Mouse (Mus musculus) hindbrain, embryonic 12.5 days (tissue): Measurements from ENCODE around the gene Ipo13. TPM values are rescaled to one million over a fixed set of nuclear protein-coding genes. Genes with fewer than 3 reads are reported as not detected.

Experiments
- ATAC-seq: fragments of 200-750 bp; cut with Nextera tagmentation; 2 replicates; pipeline ENCODE4 v1.8.0; 2017; ENCODE audit warnings: moderate TSS enrichment; ENCODE audit not compliant: low FRiP score
- H3K27ac ChIP-seq: fragments of 300-500 bp; sonication (generic); 2 replicates; pipeline ENCODE4 v1.5.1; 2016; ENCODE audit warnings: mild to moderate bottlenecking
- H3K27me3 ChIP-seq: fragments of 300-500 bp; sonication (generic); 2 replicates; pipeline ENCODE4 v1.6.1; 2016; ENCODE audit warnings: mild to moderate bottlenecking
- H3K36me3 ChIP-seq: fragments of 300-500 bp; sonication (generic); 2 replicates; pipeline ENCODE4 v1.6.1; 2016; ENCODE audit warnings: mild to moderate bottlenecking
- H3K4me1 ChIP-seq: fragments of 300-500 bp; sonication (generic); 2 replicates; pipeline ENCODE4 v1.6.1; 2016
- H3K4me2 ChIP-seq: fragments of 300-500 bp; sonication (generic); replicated peaks from 2 replicates; pipeline ENCODE4 v1.6.1; 2016; ENCODE audit warnings: mild to moderate bottlenecking
- H3K4me3 ChIP-seq: fragments of 300-500 bp; sonication (generic); 2 replicates; pipeline ENCODE4 v1.5.1; 2016; ENCODE audit warnings: mild to moderate bottlenecking
- H3K9ac ChIP-seq: fragments of 300-500 bp; sonication (generic); 2 replicates; pipeline ENCODE4 v1.6.1; 2016; ENCODE audit warnings: mild to moderate bottlenecking, moderate library complexity
- H3K9me3 ChIP-seq: fragments of 300-500 bp; sonication (generic); replicated peaks from 2 replicates; pipeline ENCODE4 v1.6.1; 2016; ENCODE audit warnings: mild to moderate bottlenecking
- WGBS: fragments of 180-500 bp; shearing (Covaris S2); methylation state at CpG from one replicate; pipeline ENCODE4 v1.1.7; 2016; 5-methylcytosine and 5-hydroxymethylcytosine counted together
- polyA plus RNA-seq: library from polyadenylated mRNA; unstranded; fragments of >200 nt; fragmentation: Nextera tagmentation; extraction: Ambion mirVana; gene quantifications from 2 replicates; pipeline ENCODE4 v1.2.1, GENCODE M21; 2016

Gene Ipo13
- polyA plus RNA-seq, 1 experiment from 2014 or later, result 65.5 TPM

GRCm38 (mm10) chr4:117912685-117913273 is 2.0 kb downstream of the Ipo13 start:
- Histone ChIP-seq H3K4me1 (peaks cover 67% of the 10 kb centered on the region), H3K36me3 (peaks cover 20% of the 10 kb centered on the region), H3K4me2 (peak overlapping the region; percentile 98), H3K4me3 (peak overlapping the region; percentile 80), H3K9ac (peak overlapping the region; percentile 89), H3K9me3 (no peaks in the 10 kb centered on the region), H3K27ac (peak overlapping the region; percentile 40; the same call in 1 of the 2 replicates), H3K27me3 (no peaks in the 10 kb centered on the region)
- no peak for ATAC-seq
- 60% methylated on average over 7 of the region's 7 CpGs for WGBS

GRCm38 (mm10) chr4:117912131-117912561 is 2.7 kb downstream of the Ipo13 start:
- H3K4me3 ChIP-seq, result no peak overlapping the region

DNA sequence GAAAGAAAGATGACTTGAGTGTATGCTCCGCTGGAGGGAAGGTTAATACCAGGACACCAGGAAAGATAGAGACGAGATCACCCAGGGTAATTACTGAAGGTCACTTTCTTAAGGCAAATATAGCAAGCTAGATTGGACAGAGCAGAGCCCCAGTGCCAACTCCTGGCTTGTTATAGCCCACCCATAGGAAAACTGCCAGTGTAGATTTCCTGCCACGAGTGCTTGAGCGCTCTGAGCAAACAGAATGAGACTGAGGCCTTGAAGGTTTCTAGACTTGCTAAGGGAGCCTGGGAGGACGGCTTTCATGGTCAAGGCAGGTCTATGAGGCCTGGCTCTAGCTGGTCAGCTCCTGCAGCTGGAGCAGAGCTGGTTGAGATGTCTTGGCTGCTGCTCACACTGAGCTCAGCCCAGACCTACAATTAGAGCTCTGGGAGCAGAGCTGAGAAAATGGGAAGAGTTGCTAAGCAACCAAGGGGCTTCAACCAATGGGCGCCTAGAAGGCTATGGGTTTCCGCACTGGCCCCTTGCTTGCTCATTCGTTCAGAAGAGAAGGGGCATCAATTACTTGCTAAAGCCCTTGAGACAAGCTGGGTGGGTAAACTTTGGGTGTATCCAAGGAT is 5.9 kb downstream of the Ipo13 start:
- peak overlapping the region; percentile 23 for H3K9ac ChIP-seq
- H3K4me2 ChIP-seq, result peak overlapping the region; percentile 47
- 57% methylated on average over 8 of the region's 8 CpGs for WGBS
- peak; percentile 82 for ATAC-seq
- no peaks in the 10 kb centered on the region for H3K27me3 ChIP-seq
- H3K27ac ChIP-seq, result peak overlapping the region; percentile 85
- H3K9me3 ChIP-seq, result no peaks in the 10 kb centered on the region
- peak overlapping the region; percentile 5; the same call in 1 of the 2 replicates for H3K4me3 ChIP-seq
- H3K4me1 ChIP-seq, result peaks cover 60% of the 10 kb centered on the region
- H3K36me3 ChIP-seq, result peaks cover 47% of the 10 kb centered on the region

More at GRCm38 (mm10) chr4:117912131-117912561, 2.7 kb downstream of the Ipo13 start:
- 94% methylated on average over 13 of the region's 13 CpGs for whole genome bisulfite sequencing
- Histone ChIP-seq H3K9ac (no peak overlapping the region), H3K27me3 (no peaks in the 10 kb centered on the region), H3K36me3 (peaks cover 20% of the 10 kb centered on the region), H3K27ac (no peak overlapping the region), H3K4me2 (peak overlapping the region; percentile 98; the same call in 1 of the 2 replicates), H3K9me3 (no peaks in the 10 kb centered on the region), H3K4me1 (peaks cover 71% of the 10 kb centered on the region)
- ATAC-seq, result no peak

DNA sequence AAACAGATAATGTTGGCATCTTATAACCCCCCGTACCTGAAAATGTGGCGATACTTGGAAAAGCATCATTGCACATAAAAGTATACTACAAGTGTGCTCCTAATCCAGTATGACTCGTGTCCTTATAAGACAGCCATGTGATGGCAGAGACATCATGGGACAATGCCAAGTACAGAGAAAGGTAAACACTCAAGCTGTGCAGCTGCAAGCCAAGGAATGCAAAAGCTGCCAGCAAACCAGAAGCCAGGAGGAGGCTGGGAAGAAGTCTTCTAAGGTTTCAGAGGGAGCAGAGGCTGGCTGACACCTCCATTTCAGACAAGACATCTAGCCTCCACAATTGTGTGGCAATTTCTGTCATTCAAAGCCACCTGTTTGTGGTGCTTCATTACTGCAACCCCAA is 8.6 kb downstream of the Ipo13 start:
- Histone ChIP-seq H3K27ac (no peak overlapping the region), H3K4me1 (peaks cover 37% of the 10 kb centered on the region), H3K9ac (no peak overlapping the region), H3K4me2 (no peak overlapping the region), H3K27me3 (no peaks in the 10 kb centered on the region), H3K4me3 (no peak overlapping the region), H3K36me3 (peaks cover 65% of the 10 kb centered on the region), H3K9me3 (no peaks in the 10 kb centered on the region)
- WGBS, result 91% methylated on average over 3 of the region's 3 CpGs
- no peak for ATAC-seq

DNA sequence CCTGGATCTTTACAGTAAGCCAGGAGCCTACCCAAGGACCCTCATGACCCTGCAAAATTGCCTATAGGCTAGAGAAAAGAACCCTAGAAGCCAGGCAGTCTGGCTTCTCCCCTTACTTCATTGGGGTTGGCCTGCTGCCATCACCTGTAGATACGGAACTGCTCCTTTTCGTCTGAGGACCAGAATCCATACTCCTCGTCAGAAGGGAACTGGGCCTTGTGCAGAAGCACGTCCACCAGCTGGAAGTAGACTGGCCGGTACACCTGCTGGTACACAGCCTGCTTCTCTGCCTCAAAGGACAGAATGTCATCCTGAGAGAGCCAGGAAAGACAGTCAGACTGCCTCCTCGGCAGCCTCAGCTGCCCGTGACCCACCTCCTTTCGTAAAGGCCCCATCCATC is 10.0 kb downstream of the Ipo13 start:
- WGBS, result 95% methylated on average over 8 of the region's 8 CpGs
- Histone ChIP-seq H3K27me3 (no peaks in the 10 kb centered on the region), H3K4me3 (no peak overlapping the region), H3K9ac (no peak overlapping the region), H3K4me1 (peaks cover 23% of the 10 kb centered on the region), H3K36me3 (peaks cover 71% of the 10 kb centered on the region), H3K9me3 (no peaks in the 10 kb centered on the region), H3K4me2 (no peak overlapping the region), H3K27ac (no peak overlapping the region)
- no peak for ATAC-seq

DNA sequence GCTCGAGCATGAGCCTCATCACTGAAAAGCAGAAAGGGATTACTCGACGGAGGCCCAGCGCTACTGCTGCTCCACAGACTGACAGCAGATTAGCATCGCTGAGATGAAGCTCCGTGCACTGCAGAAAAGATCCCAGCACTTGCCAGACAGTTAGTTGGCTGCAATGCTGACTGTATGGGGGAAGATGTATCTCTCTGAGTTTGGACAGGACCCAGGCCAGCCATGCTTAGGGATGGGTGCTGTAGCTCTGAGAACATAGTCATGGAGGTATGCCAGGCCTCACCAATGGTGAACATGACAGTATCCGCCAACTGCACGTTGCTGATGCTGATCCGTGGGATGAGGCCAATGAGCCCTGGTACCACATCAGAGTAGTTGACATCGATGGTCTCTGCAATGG is 10.7 kb downstream of the Ipo13 start:
- peaks cover 16% of the 10 kb centered on the region for H3K4me1 ChIP-seq
- H3K9ac ChIP-seq, result no peak overlapping the region
- WGBS, result 92% methylated on average over 10 of the region's 10 CpGs
- no peaks in the 10 kb centered on the region for H3K9me3 ChIP-seq
- peaks cover 75% of the 10 kb centered on the region for H3K36me3 ChIP-seq
- no peak overlapping the region for H3K4me3 ChIP-seq
- no peaks in the 10 kb centered on the region for H3K27me3 ChIP-seq
- H3K4me2 ChIP-seq, result no peak overlapping the region
- no peak for ATAC-seq
- no peak overlapping the region for H3K27ac ChIP-seq

DNA sequence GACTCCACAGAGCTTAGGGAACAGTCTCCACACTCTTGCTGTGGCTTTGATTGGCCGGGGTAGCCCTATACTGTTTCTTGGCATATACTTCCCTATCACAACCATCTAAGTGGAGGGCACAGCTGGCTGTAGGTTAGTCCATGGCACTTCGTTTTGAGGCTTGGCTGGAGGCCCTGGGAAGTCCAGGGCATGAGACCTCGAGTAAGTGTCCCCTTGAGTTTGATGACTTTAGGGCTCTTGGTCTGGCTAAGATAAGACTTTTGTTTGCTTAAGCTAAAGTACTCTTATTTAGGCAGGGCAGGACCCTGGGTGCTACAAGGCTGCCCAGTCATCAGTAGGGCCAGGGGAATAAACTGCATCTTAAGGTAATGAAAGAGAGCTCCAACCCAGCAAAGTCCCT is 16.7 kb downstream of the Ipo13 start:
- H3K9ac ChIP-seq, result no peak overlapping the region
- no peaks in the 10 kb centered on the region for H3K4me1 ChIP-seq
- H3K27me3 ChIP-seq, result no peaks in the 10 kb centered on the region
- ATAC-seq, result no peak
- WGBS, result 85% methylated on average over 3 of the region's 3 CpGs
- peaks cover 94% of the 10 kb centered on the region for H3K36me3 ChIP-seq
- no peak overlapping the region for H3K27ac ChIP-seq
- no peak overlapping the region for H3K4me3 ChIP-seq
- no peaks in the 10 kb centered on the region for H3K9me3 ChIP-seq
- no peak overlapping the region for H3K4me2 ChIP-seq

GRCm38 (mm10) chr4:117896031-117896430 is 18.8 kb downstream of the Ipo13 start:
- peaks cover 74% of the 10 kb centered on the region for H3K36me3 ChIP-seq
- 93% methylated on average over 6 of the region's 6 CpGs for WGBS

GRCm38 (mm10) chr4:117895339-117895738 is 19.5 kb downstream of the Ipo13 start:
- no peak overlapping the region for H3K4me2 ChIP-seq
- H3K4me3 ChIP-seq, result no peak overlapping the region
- 82% methylated on average over 7 of the region's 7 CpGs for WGBS
- H3K36me3 ChIP-seq, result peaks cover 67% of the 10 kb centered on the region
- ATAC-seq, result no peak
- peaks cover 11% of the 10 kb centered on the region for H3K4me1 ChIP-seq
- H3K9ac ChIP-seq, result no peak overlapping the region
- no peaks in the 10 kb centered on the region for H3K27me3 ChIP-seq
- H3K9me3 ChIP-seq, result no peaks in the 10 kb centered on the region
- no peak overlapping the region for H3K27ac ChIP-seq

More at GRCm38 (mm10) chr4:117896031-117896430, 18.8 kb downstream of the Ipo13 start:
- Histone ChIP-seq H3K4me2 (no peak overlapping the region), H3K4me1 (peaks cover 8% of the 10 kb centered on the region), H3K9me3 (no peaks in the 10 kb centered on the region), H3K27me3 (no peaks in the 10 kb centered on the region), H3K27ac (no peak overlapping the region), H3K4me3 (no peak overlapping the region), H3K9ac (no peak overlapping the region)
- ATAC-seq, result no peak

DNA sequence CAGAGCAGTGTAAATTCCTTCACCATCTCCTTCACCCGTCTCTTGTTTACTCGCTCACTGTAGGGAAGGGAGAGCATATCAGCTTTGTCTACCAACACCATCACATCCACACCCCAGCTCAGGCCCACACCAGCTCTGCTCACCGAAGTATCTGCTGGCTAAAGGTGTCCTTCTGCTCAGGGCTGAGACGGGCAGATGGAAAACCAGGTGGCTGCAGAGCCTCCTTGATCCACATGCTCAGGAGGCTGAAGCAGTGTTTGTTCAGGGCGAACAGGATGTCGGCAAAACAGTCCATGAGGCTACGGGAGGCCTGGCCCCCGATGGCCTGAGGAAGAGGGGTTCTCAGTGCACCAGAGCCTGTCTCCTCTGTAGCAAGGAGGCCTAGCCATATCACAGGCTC is 20.2 kb downstream of the Ipo13 start:
- Histone ChIP-seq H3K36me3 (peaks cover 66% of the 10 kb centered on the region), H3K27ac (no peak overlapping the region), H3K4me3 (no peak overlapping the region), H3K4me2 (no peak overlapping the region), H3K4me1 (peaks cover 11% of the 10 kb centered on the region), H3K9ac (no peak overlapping the region), H3K27me3 (no peaks in the 10 kb centered on the region), H3K9me3 (no peaks in the 10 kb centered on the region)
- 91% methylated on average over 8 of the region's 8 CpGs for WGBS
- no peak for ATAC-seq

DNA sequence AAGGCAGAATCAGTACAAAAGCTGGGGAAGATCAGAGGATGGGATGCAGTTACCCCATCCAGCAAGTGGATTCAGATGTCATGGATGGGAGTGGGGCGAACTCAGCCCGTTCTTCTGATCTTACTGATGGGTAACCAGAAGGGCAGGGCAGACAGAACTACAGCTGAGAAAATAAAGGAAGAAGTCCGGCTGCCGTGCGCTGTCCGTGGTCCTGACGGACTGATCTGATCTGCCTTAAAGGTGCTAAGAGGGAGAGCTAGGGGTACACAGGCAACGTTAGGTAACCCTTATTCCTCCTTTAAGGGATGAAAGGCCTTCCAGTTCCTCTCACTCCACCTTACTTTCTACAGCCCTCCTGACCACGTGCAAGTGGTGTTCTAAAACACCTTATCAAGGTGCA is 21.4 kb downstream of the Ipo13 start:
- ATAC-seq, result no peak
- Histone ChIP-seq H3K27ac (no peak overlapping the region), H3K4me3 (no peak overlapping the region), H3K27me3 (no peaks in the 10 kb centered on the region), H3K9me3 (no peaks in the 10 kb centered on the region), H3K9ac (no peak overlapping the region), H3K36me3 (peaks cover 61% of the 10 kb centered on the region), H3K4me2 (no peak overlapping the region), H3K4me1 (peaks cover 11% of the 10 kb centered on the region)
- WGBS, result 24% methylated on average over 9 of the region's 9 CpGs

DNA sequence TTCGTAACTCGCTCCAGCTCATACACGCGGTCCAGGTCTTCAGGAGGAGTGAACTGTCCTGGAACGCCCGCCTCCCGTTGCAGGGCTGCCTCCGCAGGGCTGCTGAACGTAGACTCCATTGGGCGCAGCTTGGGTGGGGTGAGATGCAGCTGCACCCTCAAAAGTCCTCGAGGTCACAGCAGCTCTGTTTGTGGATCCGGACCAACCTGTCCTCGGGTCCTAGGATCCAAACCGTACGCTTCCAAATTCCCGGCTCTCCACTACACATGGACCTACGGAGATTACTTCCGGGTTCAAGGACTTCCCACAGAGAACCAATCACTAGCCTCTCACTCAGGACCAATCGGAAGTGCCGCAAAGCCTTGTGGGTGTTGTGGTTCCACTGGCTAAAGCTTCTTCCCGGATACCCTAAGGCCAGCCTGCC is 23.0 kb downstream of the Ipo13 start, which contains the start of gene Dph2:
Gene Dph2 (minus strand): TSS at position 295 of the 424 bp plus-strand sequence.
- ATAC-seq, result peak; percentile 84
- Histone ChIP-seq H3K9me3 (no peaks in the 10 kb centered on the region), H3K4me1 (peaks cover 14% of the 10 kb centered on the region), H3K9ac (peak within 1 kb of the TSS; percentile 55), H3K4me3 (peak within 1 kb of the TSS; percentile 59), H3K4me2 (peak within 1 kb of the TSS; percentile 78), H3K27ac (no peak within 1 kb of the TSS), H3K36me3 (peaks cover 45% of the 10 kb centered on the region), H3K27me3 (no peaks in the 10 kb centered on the region)
- WGBS, result under 1% methylated on average over 21 of the region's 21 CpGs

GRCm38 (mm10) chr4:117890750-117891149 is 24.0 kb downstream of the Ipo13 start:
- Histone ChIP-seq H3K27ac (no peak overlapping the region), H3K36me3 (peaks cover 37% of the 10 kb centered on the region), H3K4me1 (peaks cover 24% of the 10 kb centered on the region), H3K9ac (no peak overlapping the region), H3K27me3 (no peaks in the 10 kb centered on the region), H3K4me3 (peak overlapping the region; percentile 59), H3K9me3 (no peaks in the 10 kb centered on the region), H3K4me2 (peak overlapping the region; percentile 78)
- WGBS, result 72% methylated on average over 8 of the region's 8 CpGs
- no peak for ATAC-seq
